Mouse (Mus musculus) right cerebral cortex, postnatal 4 days (tissue): ENCODE data around the gene Kncn.

Experiments
- DNase-seq: peaks from one replicate; pipeline ENCODE4 v3.0.0-alpha.2; 2022

Kncn gene

DNA sequence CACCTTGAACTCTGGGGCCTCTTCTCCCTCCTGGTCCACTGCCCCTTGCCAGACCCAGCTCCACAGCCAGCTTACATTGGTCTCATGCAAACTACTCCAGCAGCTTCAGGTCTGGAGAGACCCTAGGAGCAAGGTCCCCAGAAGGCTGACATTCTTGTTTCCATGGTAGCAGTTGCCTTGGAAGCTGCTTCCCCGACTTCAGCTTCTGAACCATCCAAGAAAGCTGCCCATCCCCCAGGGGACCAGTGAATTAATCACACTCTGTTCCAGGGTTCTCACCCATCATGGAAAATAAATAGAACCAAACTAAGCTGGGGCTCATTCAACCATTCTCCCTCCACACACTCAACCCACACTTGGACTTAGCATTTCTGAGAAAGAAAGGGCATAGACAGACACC lies 3.0 kb upstream of the Kncn start:
- peak; percentile 62 for DNase-seq

GRCm38 (mm10) chr4:115882195-115882594 lies 2.0 kb upstream of the Kncn start:
- no peak for DNase-seq

GRCm38 (mm10) chr4:115885846-115886245 lies 1.6 kb downstream of the Kncn start:
- no peak for DNase-seq

DNA sequence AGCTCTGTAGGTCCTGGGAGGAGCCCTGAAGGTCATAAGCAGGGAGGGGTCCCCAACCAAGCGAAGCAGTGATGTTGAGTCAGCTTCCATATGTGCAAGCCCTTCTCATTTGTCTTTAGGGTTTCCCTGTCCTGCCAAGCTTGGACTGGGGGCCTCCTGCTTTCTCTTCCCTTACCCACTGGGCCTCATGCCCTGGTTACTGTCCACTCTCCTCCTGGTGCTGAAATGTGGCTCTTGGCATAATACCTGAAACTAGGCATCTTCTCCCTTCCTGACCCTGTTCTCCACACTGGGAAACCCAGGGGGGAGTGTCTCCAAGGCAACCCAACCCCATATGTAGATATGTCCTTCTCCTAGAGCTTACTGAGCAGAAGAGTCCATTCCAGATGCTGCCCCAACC lies 2.7 kb downstream of the Kncn start:
- no peak for DNase-seq

DNA sequence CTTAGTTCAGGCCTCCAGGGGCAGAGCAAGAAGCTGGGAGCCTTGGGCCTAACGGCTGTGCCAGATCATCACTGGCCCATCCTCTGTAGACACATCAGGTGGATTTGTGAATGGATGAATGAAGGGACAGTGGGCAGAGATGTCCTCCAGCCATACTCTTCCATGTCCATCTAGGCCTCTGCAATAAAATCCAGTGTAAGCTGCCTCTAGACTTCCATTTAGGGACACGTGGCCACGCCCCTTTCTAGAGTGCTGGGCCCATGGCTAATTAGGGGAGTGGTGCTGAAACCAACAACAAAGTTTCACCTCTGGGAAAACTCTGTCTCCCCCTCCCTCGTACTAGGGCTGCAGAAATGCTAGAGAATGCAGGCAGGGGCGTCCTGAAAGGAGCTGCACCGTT lies 5.9 kb downstream of the Kncn start:
- DNase-seq: no peak

GRCm38 (mm10) chr4:115890553-115890952 lies 6.4 kb downstream of the Kncn start, which contains the start of gene 6430628N08Rik:
TSS of gene 6430628N08Rik (plus strand) at chr4:115890665.
- no peak for DNase-seq

GRCm38 (mm10) chr4:115894281-115894680 lies 10.1 kb downstream of the Kncn start:
- no peak for DNase-seq

DNA sequence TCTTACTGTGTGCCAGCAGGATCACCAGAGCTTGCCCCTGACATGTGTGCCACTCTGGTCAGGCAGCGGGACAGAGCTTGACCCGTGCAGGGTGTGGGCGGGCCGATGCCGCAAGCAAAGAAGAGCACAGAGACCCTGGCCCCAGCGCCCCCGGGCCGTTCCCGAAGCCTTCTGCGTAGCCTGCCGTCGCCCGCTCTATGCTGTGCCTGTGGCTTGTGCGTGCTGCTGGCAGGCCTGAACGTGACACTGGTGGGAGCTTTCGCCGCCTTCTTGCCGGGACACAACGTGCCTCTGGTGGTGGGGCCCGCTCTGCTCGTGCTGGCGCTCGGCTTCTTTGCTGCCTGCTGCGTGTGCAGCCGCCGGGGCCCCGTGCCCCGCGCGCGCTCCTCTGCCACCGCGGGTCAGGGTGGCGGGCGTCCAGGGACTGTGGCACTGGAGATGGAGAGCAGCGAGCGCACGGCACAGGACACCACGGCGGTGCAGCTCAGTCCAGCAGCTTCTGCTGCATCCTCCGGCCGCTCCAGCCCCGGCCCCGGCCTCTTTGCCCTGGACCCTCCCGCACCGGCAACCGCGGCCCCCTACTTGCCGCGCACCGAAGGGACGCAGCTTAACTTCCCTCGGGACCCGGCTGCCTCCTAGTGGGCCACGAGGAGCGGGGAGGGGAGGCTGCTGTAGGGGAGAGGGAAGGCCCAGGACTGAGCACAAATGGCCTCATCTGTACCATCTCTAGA lies 13.9 kb downstream of the Kncn start:
- DNase-seq: peak; percentile 34

GRCm38 (mm10) chr4:115902816-115903215 lies 18.6 kb downstream of the Kncn start:
- peak; percentile 92 for DNase-seq

DNA sequence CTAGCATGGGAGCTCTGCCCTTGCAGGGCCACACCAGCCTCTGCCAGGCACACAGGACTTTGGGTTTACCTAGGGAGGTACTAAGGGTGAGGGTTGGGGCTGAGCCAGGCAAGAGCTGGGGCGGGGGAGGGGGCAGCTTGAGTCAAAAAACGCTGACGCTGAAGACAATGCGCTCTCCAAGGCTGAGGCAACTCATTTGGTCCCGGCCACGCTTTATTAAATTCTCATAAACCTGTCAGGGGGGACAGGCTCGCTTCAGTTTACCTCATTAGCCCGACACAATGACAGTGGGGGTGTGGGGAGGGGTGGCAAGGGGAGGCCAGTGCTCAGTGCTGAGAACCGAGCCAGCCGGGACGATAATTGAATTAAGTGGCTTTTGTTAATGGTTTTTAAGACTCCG lies 20.2 kb downstream of the Kncn start:
- DNase-seq: no peak

DNA sequence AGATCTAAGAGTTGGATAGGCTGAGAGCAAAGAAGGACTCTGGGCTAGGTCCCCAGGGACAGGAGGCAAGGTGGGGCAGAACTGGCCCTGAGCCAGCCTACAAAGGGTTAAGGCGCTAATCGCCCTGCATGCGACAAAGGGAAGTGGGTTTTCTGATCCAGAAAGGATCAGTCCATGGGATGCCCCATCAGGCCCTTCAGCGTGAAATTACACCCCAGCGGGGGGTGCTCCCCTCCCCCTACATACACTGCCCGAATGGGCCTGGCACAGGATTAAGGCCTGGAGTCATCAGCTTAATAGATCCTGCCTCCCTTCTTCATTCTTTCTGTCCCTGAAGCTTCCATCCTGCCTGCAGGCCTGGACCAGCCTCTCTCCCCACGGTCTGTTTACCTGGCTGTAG lies 21.5 kb downstream of the Kncn start:
- DNase-seq: no peak

DNA sequence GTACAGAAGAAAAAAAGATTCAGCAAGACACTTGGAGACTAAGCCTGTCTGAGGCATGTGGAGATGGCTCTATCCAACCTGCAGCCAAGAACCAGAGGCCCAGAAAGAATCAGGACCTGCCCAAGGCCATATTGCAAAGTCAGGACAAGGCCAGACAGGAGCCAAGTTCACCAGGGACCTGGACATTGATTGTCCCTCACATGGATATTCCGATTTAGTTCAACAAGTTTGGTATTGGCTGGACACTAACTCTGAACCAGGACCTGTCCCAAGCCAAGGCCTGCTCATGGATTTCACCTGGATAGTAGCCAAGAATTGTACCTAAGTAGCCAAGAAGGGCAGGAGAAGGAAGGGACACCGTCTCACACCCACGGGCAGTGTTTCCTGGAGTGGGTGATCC lies 22.6 kb downstream of the Kncn start:
- no peak for DNase-seq

DNA sequence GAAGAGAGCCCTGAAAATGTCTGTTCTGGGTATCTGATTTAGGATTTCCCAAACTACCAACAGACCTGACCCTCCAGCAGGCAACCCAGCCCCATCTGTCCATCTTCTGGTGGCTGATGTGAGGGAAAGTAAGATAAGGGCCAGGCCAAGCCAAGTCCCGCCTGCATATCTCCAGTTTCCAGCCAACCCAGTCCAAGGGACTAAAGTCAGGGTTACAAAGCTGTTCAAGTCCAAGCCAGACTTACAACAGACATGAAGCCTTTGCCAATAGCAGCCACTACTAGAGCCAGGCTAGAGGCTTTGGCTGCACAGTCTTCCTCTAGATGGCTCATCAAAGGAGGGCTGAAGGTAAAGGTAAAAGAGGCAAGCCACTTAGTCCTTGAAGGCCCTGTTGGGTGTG lies 23.8 kb downstream of the Kncn start:
- DNase-seq: no peak

GRCm38 (mm10) chr4:115908641-115909040 lies 24.4 kb downstream of the Kncn start:
- peak; percentile 26 for DNase-seq

GRCm38 (mm10) chr4:115911586-115911985 lies 27.4 kb downstream of the Kncn start:
- DNase-seq: no peak

DNA sequence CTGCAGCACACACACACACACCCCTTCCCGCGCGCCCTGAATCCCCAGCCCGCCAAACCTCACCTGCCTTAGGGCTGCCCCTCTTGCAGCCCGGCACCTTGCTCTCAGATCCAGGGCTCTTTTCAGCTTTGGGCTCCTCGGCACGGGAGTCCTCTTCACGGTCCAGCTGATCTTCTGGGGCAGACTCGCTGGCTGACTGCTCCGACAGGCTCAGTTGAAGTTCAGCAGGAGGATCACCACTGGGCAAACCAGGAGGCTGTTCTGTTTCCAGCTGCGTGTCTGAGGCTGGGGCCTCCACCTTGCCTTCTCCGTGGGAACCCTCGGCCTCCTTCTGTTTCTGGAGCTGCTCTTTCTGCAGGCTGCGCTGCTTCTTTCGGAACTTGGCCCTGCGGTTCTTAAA lies 35.7 kb downstream of the Kncn start:
- DNase-seq: no peak

DNA sequence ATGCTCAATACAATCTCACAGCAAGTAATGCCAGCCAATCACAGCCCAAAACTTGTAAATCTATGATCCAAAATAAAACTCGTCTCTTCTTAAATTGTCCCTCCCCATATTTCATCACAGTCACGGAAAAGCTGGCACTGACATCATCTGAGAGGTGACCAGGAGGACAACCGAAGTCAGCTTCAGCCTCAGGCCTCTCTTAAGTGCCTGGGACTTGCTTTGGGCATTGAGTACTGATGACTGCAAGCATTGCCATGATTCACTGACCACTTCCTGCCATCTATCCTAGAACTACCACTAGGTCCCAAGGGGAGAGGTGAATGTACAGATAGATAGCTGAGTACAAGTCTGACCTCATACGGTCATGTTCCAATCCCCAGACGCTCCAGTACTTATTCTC lies 38.5 kb downstream of the Kncn start:
- DNase-seq: no peak

GRCm38 (mm10) chr4:115923262-115923880 lies 39.2 kb downstream of the Kncn start:
- no peak for DNase-seq

DNA sequence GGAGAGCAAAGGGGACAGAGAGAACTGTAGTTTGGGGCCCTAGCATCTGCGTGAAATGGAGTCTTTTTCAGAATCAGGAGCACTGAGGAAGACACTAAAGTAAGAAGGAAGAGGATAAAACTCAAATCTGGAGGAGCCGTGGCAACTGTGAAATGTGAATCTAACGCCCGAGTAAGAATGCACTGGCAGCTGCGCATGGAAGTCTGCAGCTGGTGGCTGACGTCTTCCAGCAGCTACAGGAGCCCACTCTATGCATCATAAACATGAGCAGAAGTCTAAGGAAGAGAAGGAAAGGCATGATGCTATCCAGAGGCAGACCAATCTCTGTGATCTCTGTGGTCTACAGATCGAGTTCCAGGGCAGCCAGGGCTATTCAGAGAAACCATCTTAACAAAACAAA lies 43.4 kb downstream of the Kncn start:
- no peak for DNase-seq

GRCm38 (mm10) chr4:115931556-115932088 lies 47.4 kb downstream of the Kncn start:
- no peak for DNase-seq

DNA sequence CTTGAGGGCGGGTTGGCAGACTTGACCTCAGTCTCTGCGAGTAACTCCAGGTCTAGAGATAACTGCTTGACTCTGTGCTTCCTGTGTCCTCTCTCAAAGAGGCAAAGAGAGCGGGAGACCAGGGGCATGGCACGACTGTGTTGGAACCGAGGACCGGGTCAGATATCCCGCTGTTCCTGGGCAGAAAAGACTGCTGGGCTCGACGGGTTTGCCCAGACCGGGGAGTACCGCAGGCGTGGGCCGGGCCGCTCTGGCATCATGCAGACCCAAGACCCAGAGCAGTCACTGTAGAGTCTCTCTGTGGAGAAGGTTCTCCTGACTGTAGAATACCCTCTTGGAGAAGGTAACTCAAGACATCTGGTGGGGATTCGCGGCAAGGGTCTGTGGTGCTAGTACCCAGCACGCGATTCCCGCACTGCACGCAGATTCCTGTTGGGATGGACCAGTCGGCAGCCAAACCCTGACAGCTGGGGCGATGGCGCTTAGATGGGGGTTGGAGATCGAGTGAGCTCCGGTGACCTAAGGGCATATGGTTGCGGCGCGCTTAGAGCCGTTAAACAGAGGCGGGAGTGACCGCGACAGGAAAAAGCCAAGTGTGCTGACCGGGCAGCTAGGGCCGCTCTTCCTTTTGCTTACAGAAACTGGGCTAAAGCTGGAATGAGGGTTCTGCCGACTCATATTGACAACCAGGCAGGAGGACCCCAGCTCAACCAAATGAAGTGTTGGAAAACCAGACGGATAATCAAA lies 51.8 kb downstream of the Kncn start:
- no peak for DNase-seq

DNA sequence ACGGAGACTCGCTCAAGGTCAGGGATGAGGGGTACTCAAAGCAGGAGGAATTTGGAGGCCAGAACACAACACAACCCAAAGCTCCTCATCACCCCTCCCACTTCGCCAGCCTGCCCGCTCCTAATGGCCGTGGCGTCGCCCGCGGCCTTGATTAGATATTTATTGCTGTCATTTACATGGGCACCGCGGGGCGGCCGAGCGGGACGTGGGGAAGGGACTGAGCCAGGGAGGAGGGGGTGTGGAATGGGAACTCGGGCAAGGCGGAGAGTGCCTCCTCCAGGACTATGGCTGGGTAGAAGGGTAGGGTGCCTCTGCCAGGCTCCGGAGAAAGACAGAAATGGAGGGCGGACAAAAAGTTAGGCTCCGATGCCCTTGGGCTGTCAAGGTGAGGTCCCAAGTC lies 52.4 kb downstream of the Kncn start:
- no peak for DNase-seq

- DNase-seq: no peak
These were observed 53.1 kb downstream of the Kncn start for GRCm38 (mm10) chr4:115937061-115937976.
